Mouse (Mus musculus) ES-CJ7 (cell line): ENCODE measurements around the gene Srpk2.
"Not testable (repeated sequence)": the region's sequence is repeated elsewhere in the genome, so short reads cannot be mapped to it uniquely, and the experiment has no call there.

Experiments
- DNase-seq: peaks from one replicate; pipeline ENCODE4 v3.0.0; 2011; ENCODE audit warnings: low read depth, low spot score

The Srpk2 gene

DNA sequence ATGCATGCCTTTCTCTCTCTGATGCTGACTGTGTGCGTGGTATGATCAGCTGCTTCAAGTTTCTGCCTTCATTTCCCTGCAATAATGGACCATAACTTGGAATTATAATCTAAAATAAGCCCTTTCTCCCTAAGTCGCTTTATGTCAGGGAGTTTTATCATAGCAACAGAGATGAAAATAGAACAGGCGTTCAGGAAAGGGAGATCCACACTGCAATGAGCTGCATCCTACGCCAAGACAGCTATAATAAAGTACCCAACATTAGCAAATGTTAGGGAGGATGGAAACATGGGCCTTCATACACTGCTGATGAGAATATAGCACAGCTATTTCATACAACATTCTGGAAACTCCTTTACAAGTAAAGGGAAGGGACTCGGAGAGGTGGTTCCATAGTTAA, 116.2 kb downstream of the Srpk2 start:
- no peak for DNase-seq

DNA sequence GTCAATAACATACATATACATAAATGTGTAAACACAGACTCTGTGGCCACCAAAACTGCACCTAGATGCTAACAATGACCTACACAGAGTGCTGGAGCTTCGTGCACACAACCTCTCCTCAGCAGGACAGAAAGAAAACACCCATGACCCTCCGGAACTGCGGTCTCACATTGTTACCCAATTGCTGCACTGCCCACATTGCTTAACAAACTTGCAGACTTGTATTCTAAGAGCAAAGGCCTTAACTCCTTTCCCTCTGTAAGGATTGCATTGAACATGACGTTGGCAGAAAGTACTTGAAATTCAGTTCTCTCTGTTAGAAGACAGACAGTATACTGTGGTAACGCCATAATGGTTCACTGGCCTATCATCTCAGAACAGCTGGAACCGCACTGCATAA, 118.0 kb downstream of the Srpk2 start:
- DNase-seq: no peak

DNA sequence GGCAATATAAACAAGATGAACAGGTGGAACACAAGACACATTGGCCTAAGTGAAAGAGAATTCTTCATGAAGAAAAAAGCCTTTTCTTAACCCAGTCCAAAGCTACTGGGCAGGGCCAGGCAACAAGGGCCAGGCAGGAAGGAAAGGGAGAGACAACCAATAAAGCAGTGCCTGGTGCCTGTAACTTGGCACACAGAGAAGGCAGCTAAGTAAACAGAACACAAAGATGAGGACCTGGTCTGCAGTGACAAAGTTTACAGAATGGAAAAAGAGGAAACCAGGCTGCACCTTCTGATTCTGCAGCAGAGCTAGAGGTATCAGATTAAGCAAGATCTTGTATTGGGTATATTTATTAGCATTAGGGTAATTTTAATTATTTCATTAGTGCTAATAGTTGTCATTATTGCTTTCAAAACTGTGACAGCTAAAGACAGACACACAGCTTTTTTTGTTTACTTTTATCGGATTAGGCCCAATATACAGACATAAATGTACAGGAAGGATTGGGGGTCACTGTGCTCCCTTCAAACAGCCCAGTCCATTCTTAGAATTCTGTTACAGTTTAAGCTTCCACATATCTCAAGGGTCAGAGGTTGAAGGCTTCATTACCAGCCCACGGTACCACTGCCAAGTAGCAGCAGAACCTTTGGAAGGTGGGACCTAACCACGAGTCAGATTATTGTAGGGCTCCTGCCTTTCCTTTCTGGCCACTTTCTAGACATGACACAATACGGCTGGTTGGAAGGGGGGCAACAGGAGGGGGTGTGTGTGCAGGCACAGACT, 121.9 kb downstream of the Srpk2 start:
- DNase-seq: no peak

DNA sequence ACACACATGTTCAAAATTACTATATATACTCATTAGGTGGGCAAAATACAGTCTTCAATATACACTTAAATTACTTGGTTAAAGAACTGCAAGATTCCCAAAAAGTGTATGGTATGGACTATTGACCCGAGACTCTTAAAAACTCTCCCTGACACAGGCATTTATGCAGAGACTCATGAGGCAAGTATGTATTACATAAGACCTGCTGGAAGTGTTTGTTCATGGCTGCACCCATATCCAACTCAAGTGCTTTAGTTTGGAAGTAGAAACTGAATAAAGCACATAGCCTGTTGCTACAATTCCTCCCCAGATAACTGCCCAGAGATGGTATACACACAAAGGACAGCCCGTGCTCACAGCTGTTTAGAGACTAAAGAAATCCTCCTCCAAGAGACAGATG, 123.2 kb downstream of the Srpk2 start:
- no peak for DNase-seq

DNA sequence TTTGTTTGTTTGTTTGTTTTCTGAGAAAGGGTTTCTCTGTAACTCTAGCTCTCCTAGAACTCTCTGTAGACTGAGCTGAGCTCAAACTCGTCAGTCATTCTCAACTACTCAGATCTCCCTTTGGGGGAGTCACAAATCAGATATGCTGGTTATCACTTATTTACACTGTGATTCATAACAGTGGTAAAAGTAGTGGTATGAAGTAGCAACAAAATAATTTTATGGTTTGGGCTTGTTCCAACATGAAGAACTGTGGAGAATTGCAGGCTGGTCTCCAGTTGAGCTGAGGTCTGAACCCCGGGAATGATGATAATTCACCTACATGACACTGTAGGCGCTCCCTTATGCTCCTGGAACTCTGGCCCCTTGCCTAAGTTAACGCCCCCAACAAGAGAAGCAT, 124.2 kb downstream of the Srpk2 start:
- DNase-seq: no peak

DNA sequence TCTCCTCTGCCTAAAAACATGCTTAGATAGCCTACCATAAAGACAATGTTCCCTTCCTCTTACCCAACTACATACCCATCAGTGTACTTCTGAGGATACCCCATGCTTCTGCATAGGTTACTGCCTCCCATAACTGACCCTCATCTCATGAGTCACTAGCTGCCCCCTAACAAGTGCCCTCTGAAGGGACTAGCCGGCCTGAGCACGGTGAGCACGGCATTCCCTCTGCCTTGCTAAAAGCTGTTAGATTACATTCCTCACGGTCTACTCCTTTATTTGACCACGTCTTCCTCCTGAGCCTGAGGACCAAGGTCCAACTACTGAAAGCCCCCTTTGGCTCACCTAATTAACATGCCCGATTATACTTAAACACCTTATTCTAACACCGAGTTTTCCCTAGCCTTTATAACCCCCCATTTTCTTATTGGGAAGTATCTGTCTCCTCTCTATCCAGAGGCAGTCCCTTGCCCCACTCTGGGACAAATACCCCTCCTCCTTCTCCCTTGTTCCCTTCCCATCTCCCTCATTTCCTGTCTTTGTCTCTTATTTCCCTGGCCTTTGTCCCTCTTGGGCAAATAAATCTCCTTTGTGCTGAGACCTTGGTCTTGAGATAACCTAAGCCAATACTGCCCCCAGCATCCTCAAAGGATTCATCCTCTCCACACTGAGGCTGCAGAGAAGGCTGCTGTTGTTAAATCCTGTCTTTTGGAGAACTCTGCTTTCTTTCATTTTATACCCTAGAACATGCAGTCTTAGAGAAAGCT, 128.2 kb downstream of the Srpk2 start:
- no peak for DNase-seq

DNA sequence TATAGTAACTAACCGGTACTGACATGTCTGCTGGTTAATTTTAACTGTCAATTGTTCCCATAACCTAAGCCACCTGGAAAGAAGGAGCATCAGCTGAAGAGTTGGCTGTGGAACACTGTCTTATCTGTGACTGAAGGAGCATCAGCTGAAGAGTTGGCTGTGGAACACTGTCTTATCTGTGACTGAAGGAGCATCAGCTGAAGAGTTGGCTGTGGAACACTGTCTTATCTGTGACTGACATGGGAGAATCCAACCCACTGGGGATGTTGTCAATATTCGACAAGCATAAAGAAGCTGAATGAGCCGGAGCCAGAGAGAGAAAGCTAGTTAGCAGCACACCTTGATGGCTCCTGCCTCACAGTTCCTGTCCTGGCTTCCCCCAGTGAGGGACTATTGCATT, 131.1 kb downstream of the Srpk2 start:
- not testable (repeated sequence) for DNase-seq

DNA sequence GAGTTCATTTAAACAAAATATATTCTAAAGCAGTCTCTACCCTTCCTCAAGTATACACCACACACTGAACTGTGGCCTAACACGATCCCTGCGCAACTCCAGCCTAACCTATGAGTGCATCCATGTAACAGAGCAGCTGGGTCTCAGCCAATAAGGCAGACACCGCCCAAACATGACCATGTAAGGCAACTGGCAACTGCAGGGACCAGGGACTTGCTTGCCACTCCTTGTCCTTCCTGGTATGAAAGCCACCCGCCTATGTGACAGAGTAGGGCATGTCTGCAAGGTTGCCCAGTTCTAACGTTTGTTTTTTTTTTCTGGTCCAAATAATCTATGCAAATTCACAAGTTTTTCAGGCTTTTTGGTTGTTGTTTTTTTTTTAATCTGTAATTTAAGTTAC, 132.7 kb downstream of the Srpk2 start:
- no peak for DNase-seq

DNA sequence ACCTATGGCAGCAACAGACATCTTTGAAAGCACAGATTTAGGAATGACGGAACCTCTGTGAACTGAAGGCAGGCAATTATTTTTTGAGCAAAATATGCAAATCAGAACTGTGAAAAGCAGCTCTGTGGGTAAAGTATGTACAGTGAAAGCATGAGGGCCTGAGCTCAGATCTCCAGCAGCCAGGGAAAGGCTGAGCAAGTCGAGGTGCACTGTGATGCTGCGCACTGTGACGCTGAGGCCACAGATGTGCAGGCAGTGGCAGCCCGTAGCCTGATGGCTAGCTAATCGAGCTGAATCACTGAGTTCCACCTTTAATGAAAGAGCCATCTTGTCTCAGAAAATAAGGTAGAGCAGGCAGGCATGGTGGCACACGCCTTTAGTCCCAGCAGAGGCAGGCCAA, 148.7 kb downstream of the Srpk2 start:
- no peak for DNase-seq

DNA sequence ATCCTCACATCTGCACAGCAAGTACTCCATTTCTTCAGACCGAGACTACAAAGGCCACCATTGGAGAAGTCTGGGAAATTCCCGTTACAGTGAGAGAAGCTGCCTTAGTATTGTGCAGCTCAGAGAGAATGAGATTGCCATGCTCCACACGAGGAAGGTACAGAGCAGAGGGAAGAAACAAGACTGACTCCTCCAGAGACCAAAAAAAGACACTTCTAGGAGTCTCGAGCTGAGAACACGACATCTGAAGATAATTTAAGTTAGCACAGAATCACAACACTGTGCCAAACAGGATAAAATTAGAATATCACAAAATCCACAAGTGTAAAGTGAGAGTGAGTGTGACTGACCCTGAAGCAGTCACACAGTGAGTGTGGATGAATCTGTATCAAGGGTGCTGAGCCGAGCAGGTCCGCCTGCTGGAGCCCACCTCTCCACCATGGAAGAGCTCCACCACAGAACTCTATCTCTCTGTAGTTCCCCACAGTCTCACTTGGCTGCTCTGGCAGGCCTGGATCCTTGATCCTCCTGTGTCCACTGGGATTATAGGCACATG, 152.8 kb downstream of the Srpk2 start:
- DNase-seq: no peak

DNA sequence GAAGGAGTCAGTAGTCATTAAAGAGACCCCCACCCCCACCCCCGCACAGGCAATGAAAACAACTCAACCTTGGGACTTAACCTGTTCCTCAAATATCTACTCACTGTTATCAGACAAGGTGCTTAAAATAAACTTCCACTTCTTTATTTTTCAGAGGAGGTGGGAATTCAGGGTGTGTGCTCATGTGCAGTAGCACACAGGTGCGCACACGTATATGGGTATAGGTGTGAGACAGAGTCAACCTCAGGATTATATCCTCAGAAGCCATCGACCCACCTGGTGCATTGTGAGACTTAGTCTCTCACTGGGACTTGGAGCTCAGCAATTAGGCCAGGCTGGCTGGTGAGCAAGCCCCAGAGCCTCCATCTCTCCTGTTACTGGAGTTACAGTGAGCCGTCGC, 153.3 kb downstream of the Srpk2 start:
- no peak for DNase-seq

DNA sequence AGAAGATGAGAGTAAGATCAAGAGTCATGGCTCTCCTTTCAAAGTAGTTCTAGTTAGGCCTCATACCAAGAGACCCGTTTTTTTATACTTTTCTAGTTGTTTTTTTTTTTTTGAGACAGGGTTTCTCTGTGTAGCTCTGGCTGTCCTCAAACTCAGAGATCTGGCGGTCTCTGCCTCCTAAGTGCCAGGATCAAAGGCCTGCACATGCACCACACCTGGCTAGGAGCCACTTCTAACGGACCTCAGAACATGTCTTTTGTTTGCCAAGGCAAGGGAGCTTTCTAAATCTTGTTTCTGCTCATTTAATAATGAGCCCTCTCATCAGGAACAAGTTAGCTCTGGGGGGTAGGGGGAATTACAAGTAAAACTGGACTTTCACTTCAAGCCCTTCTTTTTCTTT, 159.8 kb downstream of the Srpk2 start:
- no peak for DNase-seq

DNA sequence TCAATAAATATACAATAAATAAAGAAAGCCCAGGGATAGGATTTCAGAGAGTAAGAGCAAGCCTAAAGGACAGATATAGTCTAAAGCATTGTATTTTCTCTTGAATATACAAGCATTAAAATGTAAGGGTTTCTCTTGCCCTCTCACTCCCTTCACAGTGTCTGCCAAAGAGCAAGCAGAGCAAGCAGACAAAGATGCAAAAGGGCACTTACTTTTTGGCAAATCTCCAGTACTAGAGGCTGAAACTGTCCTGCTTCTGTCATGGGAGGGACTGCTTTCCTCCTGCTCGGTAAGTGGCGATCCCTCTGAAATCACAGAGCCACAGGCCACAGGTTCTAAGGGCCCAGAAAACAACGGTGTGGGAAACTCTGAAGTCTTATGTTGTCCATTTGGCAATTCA, 160.5 kb downstream of the Srpk2 start:
- no peak for DNase-seq

DNA sequence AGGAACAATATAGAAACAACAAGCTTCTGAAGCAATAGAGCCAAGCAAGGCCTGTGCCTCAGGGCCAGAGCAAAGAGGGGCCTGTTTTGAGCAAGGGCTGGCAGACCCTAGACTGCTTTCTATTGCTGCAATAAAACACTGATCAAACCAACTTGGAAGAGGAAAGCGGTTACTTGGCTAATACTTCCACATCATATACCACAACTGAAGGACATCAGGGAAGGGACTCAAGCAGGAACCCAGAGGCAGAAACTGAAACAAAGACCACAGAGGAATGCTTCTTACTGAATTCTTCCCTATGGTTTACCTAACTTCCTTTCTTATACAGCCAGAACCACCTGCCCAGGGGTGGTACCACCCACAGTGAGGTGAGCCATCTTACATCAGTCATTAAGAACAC, 162.8 kb downstream of the Srpk2 start:
- no peak for DNase-seq

DNA sequence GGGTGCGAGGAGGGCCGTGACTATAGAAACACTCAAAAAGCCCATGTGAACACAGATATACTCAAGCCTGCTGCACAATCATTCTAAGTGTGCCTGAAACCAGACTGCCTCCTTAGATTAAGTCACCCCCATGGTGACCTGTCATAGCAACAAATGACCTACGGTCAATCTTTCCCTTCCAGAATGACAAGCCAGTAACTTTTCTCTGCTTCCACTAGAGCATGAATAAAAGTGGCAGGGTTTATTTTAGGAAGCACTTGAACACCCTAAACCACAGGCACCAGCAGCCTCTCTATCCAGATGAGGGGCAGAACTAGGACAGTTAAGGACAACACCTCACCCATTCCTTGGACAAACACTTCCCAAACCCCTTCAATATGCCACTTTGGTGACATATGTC, 164.7 kb downstream of the Srpk2 start:
- no peak for DNase-seq

DNA sequence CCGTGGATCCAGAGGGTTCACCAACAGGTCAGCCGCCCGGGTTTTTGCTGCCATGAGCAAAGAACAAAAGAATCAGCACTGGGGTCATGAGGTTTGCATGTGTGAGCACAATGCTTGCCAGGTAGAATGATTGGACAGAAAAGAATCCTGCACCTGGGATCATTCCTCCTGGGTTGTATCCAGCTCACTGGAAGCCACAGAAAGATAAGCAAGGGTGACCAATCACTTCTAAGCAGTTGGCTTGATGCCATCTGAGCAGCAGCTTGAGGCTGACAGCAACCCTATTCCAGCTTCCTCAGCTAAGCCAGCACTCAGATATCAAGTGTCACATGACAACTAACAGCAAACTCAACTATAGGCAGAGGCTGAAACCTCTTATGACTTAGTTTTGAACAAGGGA, 165.7 kb downstream of the Srpk2 start:
- DNase-seq: no peak

DNA sequence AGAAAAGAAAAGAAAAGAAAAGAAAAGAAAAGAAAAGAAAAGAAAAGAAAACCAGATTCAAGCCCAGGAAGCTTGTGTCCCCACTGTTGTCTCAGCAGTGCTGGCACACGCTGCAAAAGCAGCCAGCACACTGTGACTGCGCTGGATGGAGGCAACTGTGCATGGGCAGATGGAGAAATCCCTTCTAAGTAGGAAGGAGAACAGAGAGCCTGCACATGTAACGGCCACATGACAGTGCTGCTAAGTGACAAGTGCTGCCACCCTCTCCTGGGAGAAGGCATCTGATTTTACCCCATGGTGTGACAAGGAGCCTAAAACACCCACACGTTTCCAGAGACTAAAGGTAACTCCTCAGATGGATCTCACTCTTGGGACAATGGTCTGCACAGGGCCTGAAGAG, 166.6 kb downstream of the Srpk2 start:
- no peak for DNase-seq

DNA sequence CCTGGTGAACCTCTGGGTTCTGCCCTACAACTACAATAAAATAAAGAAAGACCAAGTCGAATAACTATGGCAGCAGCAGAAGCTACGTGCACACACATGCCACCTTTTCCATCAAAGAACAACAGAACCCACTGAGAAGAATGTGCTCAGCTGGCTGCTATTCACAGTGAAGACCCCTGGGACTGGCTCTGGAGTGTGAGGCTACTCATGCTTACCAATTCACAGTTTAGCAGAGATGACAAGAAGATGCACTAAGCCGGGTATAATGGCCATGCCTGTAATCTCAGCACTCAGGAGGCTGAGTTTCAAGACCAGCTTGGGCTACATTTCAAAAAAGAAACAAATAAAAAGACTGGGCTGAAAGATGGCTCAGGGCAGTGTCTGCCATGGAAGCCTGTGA, 167.5 kb downstream of the Srpk2 start:
- DNase-seq: no peak

DNA sequence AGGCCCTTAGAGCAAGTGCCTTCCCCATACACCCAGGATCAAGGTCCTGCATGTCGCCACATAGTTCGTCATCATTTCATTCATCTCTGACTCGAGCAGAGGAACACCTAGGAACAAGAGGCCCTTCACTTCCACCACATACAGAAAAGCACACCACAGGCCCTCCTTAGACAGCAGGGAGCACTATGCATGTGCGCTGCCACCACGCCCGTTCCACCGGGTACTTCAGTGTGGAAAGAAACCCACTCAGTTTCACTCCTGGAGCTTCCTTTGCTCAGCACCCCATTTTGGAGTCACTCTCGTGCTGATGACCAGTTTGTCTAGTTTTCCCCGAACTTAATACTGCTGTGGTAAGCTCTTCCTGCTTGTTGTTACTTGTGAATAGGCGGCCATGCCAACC, 169.4 kb downstream of the Srpk2 start:
- no peak for DNase-seq

DNA sequence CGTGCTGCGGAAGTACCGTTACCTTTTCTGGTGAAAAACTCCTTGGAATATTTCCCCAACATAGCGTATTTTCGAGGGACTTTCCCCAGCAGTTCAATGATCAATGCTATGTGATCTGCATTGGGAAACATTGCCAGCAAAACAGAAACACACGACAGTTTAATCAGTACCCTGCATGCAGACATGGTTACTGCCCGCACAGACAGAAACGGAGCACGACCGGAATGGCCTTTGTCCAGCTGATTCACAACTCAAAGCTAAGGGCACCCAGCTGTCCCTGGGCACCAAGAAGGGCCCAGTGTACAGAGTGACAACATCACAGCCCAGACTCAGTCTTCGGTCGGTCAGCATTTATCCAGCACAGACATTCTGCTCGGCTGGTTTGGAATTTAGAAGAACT, 170.9 kb downstream of the Srpk2 start:
- no peak for DNase-seq

DNA sequence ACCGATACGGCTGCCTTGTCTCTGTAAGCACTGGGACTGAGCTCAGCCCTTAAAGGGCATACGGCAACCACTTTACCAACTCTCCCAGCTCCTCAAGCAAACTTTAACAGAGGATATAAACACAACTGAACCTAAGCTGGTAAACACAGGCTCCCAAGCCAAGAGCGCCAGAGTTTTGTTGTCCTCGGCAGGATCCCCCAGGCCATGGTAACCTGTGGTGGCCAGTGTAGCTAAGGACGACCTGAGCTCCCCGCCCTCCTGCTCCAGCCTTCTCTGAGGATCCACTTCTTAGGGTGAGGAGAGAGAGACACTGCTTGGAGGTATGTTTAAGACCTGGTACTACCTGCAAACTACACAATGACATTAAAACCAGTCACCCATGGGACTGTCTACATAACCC, 171.9 kb downstream of the Srpk2 start:
- no peak for DNase-seq

DNA sequence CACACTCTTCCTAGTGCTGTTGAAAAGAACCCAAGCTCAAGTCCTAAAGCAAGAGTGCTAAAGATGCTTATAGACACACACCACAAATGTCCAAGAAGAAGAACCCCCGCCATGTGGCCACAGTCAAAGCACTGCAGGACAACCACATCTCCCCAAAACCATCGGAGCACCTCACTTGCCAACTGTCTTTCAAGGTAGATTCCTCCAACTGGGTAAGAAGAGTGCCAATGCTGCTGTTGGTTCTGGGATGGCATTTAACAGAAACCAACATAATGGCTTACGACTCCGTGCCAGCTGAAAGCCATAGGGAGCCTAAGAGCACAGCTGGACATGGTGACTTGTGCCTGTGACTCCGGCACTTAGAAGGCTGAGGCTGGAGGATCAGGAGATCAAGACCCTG, 173.0 kb downstream of the Srpk2 start:
- no peak for DNase-seq

DNA sequence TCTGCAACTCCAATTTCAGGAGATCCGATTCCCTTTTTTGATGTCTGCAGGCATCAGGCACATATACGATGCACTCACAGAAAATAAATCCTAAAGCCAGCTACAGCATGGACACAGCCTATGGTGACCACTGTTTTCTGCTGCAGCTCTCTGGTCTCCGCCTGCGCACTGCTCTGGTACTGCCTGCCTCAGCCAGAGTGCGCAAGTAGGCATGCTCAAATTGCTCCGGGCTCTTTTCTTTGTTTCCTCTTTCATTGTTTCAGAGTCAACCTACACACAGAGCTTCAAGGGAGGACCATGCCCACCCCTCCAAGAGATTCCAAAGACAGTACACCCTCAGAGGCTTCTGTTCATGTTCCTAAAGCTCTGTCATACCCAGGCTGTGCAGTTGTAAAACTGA, 175.8 kb downstream of the Srpk2 start:
- peak; percentile 27 for DNase-seq
